Mouse (Mus musculus): ENCODE measurements at regions not wholly inside any gene's neighbourhood (a gene's known extent, or its start where the extent isn't known, plus 50 kb on each side); places are given as distances from the start of the nearest gene placed in this dataset.

DNA sequence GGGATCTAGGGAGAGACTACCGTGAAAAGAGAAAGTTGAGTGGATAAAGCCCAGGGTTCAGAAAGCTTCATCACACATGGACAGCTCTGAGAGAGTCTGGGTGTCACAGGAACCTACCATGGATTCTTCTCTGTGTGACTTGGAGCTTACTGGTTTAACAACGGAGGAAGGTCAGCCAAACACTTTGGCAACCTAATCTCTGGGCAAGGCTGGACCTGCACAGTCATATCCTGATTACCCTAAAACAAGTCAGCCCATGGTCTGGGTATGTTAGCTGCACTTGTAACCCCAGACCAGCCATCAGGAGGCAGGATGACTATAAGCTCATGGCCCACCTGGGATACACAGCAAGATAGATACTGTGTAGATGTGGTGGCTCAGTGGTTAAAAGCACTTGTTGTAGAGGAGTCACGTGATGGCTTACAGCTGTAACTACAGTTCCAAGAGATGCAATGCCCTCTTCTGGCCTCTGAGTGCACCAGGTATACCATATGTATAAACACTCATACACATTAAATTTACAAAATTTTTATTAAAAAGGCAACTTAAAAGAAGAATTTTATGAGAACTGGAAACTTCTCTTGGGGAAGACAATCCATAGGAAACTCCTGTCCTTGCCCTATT is 85.0 kb upstream of the Serbp1 start:
- DNase-seq (ENCODE audit: extremely low spot score, low read depth, low spot score) = no peak

- DNase-seq (ENCODE audit: extremely low spot score, low read depth, low spot score) = no peak
Observed at GRCm38 (mm10) chr6:67151515-67151914, 86.5 kb upstream of the Serbp1 start.

GRCm38 (mm10) chr6:67149425-67149824 is 88.6 kb upstream of the Serbp1 start:
- no peak for DNase-seq (ENCODE audit: extremely low spot score, low read depth, low spot score)

DNA sequence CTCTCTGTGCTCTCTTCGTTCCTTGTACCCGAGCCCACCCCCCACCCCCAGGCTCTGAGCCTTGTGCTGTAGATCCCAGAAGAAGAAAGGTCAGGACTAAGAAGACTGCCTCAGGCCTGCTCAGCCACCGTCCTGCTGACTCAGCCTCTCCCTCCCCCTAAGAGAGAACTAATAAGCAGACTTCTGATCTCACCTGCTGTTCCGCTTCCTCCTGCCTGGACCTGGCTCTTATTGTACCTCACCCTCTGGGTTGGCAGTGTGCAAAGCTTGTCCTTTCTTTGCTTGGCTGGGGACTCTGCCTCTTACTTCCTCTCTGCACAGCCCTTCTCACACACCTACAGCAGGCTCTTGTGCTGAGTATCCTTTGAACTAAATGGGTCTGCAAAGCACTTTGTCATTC is 91.3 kb upstream of the Serbp1 start:
- DNase-seq (ENCODE audit: extremely low spot score, low read depth, low spot score) = no peak

- no peak for DNase-seq (ENCODE audit: extremely low spot score, low read depth, low spot score)
Observed at GRCm38 (mm10) chr6:67145969-67146368, 92.0 kb upstream of the Serbp1 start.

GRCm38 (mm10) chr6:67144946-67145716 is 92.8 kb upstream of the Serbp1 start:
- no peak for DNase-seq (ENCODE audit: extremely low spot score, low read depth, low spot score)

DNA sequence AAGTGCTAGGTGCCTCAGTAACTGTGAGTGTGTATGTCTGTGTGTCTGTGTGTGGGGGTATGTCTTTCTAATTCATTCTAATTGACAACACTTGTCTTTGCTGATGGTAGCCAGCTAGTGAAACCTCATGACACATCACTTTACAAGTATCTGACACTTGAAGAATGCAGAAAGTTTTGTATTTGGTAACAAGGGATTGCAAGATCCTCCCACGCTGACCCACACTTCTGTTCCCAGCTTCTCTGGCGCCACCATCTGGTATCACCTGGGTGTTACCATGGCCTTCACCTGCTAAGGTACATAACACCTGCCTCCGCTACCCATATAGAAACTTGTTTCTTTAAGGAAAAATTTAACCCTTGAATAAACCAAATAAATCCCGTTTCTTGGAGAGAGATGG is 95.8 kb upstream of the Serbp1 start:
- no peak for DNase-seq (ENCODE audit: extremely low spot score, low read depth, low spot score)

DNA sequence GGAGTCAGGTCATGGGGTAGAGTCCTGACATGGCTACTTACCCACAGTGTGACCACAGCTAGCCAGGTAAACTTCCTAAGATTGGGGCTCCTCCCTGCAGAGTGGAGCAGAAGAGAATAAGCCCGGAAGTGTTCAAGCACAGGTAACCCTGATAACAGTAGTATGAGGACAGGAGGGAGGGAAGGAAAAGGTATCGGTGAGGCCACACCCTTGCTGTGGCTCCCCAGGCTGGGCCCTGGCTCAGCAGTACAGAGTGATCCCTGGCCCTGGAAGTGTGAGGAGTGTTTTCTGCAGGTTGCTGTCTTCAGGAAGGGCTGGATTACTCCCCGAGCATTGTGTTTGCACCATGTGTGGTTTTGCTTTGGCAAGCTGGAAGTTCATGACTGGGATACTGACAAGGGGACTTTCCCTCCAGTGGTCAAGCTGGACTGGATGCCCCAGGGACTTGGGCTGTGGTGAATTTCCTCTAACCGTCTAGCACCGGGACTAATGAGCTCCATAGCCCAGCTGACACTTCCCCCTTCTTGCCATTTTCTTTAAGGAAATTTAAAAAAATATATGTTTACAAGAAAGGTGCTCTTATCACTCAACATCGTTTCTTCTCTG is 97.2 kb upstream of the Serbp1 start:
- no peak for DNase-seq (ENCODE audit: extremely low spot score, low read depth, low spot score)

GRCm38 (mm10) chr6:67139012-67139375 is 99.0 kb upstream of the Serbp1 start:
- no peak for DNase-seq (ENCODE audit: extremely low spot score, low read depth, low spot score)

- no peak for DNase-seq (ENCODE audit: extremely low spot score, low read depth, low spot score)
Observed at GRCm38 (mm10) chr6:67138302-67139011, 99.5 kb upstream of the Serbp1 start.

DNA sequence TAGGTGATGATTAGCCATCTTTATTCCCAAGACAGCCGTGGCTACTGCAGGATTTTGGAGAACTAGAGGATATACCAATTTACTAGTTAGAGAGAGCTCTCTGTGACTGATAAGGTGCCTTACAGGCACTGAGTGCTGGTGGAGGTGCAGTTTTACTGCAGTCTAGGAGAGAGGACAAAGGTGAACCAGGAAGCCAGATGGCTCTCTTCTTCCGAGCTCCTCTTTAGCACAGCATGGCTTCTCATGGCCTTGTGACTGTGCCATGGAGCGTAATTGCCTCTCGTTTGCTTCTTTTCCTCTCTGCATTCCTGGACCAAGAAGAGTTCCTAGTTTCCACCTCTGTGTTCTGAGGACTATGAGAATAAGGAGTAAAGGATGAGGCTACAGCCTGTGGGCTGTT is 100.2 kb upstream of the Gadd45a start:
- no peak for DNase-seq (ENCODE audit: extremely low spot score, low read depth, low spot score)

GRCm38 (mm10) chr6:67134915-67135314 is 97.7 kb upstream of the Gadd45a start:
- no peak for DNase-seq (ENCODE audit: extremely low spot score, low read depth, low spot score)

DNA sequence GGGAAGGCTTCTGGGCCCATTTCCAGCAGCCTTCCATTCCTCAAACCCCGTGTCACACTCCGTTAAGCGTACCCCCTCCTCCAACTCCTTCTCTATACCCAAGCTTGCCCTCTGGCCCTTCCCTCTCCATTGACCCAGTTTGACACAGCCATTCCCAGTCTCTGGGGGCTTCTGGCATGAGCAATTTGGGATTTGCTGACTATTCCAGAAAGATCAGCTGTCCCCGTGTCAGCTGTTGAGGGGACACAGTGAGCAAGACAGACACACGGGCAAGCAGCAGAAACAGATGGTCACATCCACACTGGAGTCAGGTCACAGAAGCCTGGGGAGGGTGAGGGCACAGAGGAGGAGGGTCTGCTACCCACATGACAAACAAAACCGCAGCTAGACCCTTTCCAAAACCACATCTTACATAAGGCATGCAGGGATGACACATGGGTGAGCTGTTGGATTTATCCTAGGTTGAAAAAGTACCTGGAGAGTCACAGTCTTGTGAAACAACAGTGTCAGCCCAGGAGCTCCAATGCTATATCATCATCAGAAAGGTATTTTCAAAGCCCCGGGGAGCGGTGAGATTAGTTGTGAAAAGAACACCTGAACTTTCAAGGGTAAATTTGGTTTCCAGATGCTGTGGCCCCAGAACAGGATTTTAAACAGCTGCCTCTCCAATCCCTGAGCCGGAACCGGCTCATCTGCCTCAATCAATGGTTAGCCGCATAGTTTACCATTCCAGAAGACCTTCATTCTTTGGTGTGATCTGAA is 93.5 kb upstream of the Gadd45a start:
- DNase-seq (ENCODE audit: extremely low spot score, low read depth, low spot score) = no peak

DNA sequence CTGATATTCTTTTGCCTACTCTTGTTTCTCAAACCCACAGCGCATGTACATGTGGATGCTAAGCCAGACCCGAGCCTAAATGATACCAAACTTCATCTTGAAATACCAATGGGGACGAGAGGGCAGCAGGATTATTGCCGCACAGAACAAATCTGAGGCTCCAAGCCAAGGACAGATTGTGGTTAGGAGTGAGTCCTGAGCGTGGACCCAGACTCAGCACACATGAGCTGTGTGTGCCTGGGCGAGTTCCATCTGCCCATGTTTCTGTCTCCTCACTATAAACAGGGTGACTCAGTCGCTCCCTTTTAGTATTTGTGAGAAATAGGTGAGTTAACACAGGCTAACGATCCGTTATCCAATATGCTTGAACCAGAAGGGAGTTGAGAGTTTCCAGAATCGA is 92.4 kb upstream of the Gadd45a start:
- DNase-seq (ENCODE audit: extremely low spot score, low read depth, low spot score) = no peak

- no peak for DNase-seq (ENCODE audit: extremely low spot score, low read depth, low spot score)
Observed at GRCm38 (mm10) chr6:67128503-67129463, 91.5 kb upstream of the Gadd45a start.

- no peak for DNase-seq (ENCODE audit: extremely low spot score, low read depth, low spot score)
Observed at GRCm38 (mm10) chr6:67127727-67128126, 90.5 kb upstream of the Gadd45a start.

DNA sequence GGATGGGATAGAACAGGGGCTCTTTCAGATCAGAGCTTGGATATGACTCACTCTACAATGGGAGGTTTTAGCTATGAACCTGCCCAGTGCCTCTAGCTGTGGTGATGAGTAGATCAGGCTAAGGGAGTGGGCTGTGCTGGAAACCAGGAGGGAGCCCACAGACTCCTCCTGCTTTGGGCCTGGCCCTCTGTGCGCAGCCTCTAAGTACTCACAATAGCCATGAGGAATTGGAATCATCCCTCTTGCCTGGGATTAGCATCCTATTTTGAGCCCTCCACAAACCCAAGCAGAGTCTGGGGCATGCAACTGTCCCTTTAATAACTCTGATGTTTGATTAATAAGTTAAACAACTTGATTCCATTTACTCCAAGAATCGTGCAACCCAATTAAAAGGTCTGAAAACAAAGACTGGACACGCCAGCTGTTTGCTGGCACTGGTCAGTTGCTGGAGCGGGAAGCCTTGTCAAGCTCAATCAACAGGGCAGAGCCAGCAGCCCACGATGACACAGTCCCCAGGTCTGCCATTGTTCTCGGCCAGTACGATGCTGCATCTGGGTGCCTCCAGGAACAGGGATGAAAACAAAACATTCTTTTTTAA is 88.6 kb upstream of the Gadd45a start:
- DNase-seq (ENCODE audit: extremely low spot score, low read depth, low spot score) = no peak

GRCm38 (mm10) chr6:67124089-67124488 is 86.8 kb upstream of the Gadd45a start:
- DNase-seq (ENCODE audit: extremely low spot score, low read depth, low spot score) = no peak

- no peak for DNase-seq (ENCODE audit: extremely low spot score, low read depth, low spot score)
Observed at GRCm38 (mm10) chr6:67123071-67123470, 85.8 kb upstream of the Gadd45a start.

DNA sequence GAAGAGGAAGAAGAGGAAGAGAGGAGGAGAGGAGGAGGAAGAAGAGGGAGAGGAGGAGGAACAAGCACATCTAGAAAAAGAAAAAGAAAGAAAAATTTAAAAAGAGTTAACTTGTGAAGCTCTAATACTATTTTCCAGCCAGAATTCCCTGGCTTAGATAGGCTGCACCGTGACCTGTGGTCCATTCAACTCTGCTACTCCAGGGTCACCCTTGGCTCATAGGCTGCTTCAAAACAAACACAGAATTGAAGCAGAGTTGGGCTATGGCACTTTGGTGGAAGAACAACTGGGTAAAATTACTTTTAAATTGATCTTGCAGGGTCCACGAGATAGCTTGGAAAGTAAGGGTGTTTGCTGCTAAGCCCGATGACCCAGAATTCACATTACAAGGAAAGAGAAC is 79.0 kb upstream of the Gadd45a start:
- no peak for DNase-seq (ENCODE audit: extremely low spot score, low read depth, low spot score)
